ENCODE assay signal across 8 mouse cellular contexts in genomic region chr5:115631505-115632357, GRCm38 (mm10). TPM values are rescaled to one million over a fixed set of nuclear protein-coding genes. Genes with fewer than 3 reads are reported as not detected.
DNase-seq lines count a peak whose midpoint lies in the region; ATAC-seq lines count a peak whose summit lies in the region.

Rab35 (plus strand) TSS chr5:115631908.

- H3K9me3 ChIP-seq in forebrain, embryonic 11.5 days (ENCODE audit: control insufficient read depth, low read length), result no peaks in the 10 kb centered on the region
- no peaks in the 10 kb centered on the region for H3K9me3 ChIP-seq in heart, embryonic 16.5 days (replicated peaks; ENCODE audit: control insufficient read depth, low read length)
- no peaks in the 10 kb centered on the region for H3K9me3 ChIP-seq in liver, embryonic 15.5 days (replicated peaks)
- no peaks in the 10 kb centered on the region for H3K9me3 ChIP-seq in neural tube, embryonic 12.5 days

- H3K36me3 ChIP-seq in forebrain, embryonic 11.5 days (ENCODE audit: control insufficient read depth, insufficient read depth, low read length), result no peaks in the 10 kb centered on the region
- no peaks in the 10 kb centered on the region for H3K36me3 ChIP-seq in heart, embryonic 16.5 days (ENCODE audit: control insufficient read depth, insufficient read depth)
- H3K36me3 ChIP-seq in liver, embryonic 15.5 days (replicated peaks), result peaks cover 17% of the 10 kb centered on the region
- H3K36me3 ChIP-seq in neural tube, embryonic 12.5 days, result peaks cover 3% of the 10 kb centered on the region; the same call in 1 of the 2 replicates

- no peaks in the 10 kb centered on the region; the same call in 1 of the 2 replicates for H3K4me1 ChIP-seq in forebrain, embryonic 11.5 days (replicated peaks; ENCODE audit: control insufficient read depth, insufficient read depth, low read length)
- peaks cover 26% of the 10 kb centered on the region for H3K4me1 ChIP-seq in heart, embryonic 16.5 days (ENCODE audit: control insufficient read depth, insufficient read depth, low read length)
- H3K4me1 ChIP-seq in liver, embryonic 15.5 days (replicated peaks), result peaks cover 82% of the 10 kb centered on the region
- H3K4me1 ChIP-seq in neural tube, embryonic 12.5 days, result peaks cover 34% of the 10 kb centered on the region

- WGBS in forebrain, embryonic 11.5 days, result 1% methylated on average over 73 of the region's 125 CpGs
- under 1% methylated on average over 61 of the region's 125 CpGs for WGBS in heart, embryonic 16.5 days
- under 1% methylated on average over 91 of the region's 125 CpGs for WGBS in liver, embryonic 15.5 days (ENCODE audit: insufficient replicate concordance)
- WGBS in neural tube, embryonic 12.5 days, result under 1% methylated on average over 76 of the region's 125 CpGs

- peak within 1 kb of the TSS; percentile 98 for H3K4me3 ChIP-seq in forebrain, embryonic 11.5 days (ENCODE audit: low read depth, low read length)
- peak within 1 kb of the TSS; percentile 94 for H3K4me3 ChIP-seq in heart, embryonic 16.5 days (ENCODE audit: low read length)
- H3K4me3 ChIP-seq in liver, embryonic 15.5 days (replicated peaks), result peak within 1 kb of the TSS; percentile 92
- peak within 1 kb of the TSS; percentile 87 for H3K4me3 ChIP-seq in neural tube, embryonic 12.5 days

- peak within 1 kb of the TSS; percentile 83 for H3K4me2 ChIP-seq in forebrain, embryonic 11.5 days (ENCODE audit: low read depth, low read length, severe bottlenecking)
- H3K4me2 ChIP-seq in heart, embryonic 16.5 days (ENCODE audit: low read depth, low read length), result peak within 1 kb of the TSS; percentile 86
- H3K4me2 ChIP-seq in liver, embryonic 15.5 days, result peak within 1 kb of the TSS; percentile 80
- H3K4me2 ChIP-seq in neural tube, embryonic 12.5 days (replicated peaks), result peak within 1 kb of the TSS; percentile 83

- DNase-seq in CD8-positive naive resting alpha-beta T cell, adult 2 months (ENCODE audit: low read depth in 2 of 2, low spot score in 2 of 2), result peak; percentile 92 to 94
- peak; percentile 77 for DNase-seq in c-Kit-positive CD71-negative TER-119-negative erythroid progenitor cells, embryonic 14.5 days (ENCODE audit: low read depth)
- peak; percentile 96 for DNase-seq in forebrain, embryonic 11.5 days (ENCODE audit: low spot score)
- peak; percentile 96 for DNase-seq in kidney, postnatal 36 days
- peak; percentile 56 for DNase-seq in telencephalon, adult 2 months (ENCODE audit: low read depth, low spot score)

- H3K27me3 ChIP-seq in forebrain, embryonic 11.5 days (ENCODE audit: control insufficient read depth, insufficient read depth, low read length), result no peaks in the 10 kb centered on the region
- H3K27me3 ChIP-seq in heart, embryonic 16.5 days (ENCODE audit: control insufficient read depth, insufficient read depth, low read length), result no peaks in the 10 kb centered on the region
- H3K27me3 ChIP-seq in liver, embryonic 15.5 days, result no peaks in the 10 kb centered on the region
- no peaks in the 10 kb centered on the region for H3K27me3 ChIP-seq in neural tube, embryonic 12.5 days (replicated peaks)

- peak; percentile 89 for ATAC-seq in forebrain, embryonic 11.5 days (replicated peaks; ENCODE audit: low FRiP score)
- ATAC-seq in heart, embryonic 16.5 days (replicated peaks; ENCODE audit: extremely low read depth, insufficient read depth, low FRiP score), result peak; percentile 94
- ATAC-seq in liver, embryonic 15.5 days (ENCODE audit: insufficient read depth), result peak; percentile 83
- peak; percentile 84 for ATAC-seq in neural tube, embryonic 12.5 days (ENCODE audit: low FRiP score, low read depth)

- H3K27ac ChIP-seq in forebrain, embryonic 11.5 days (ENCODE audit: low read depth, low read length), result peak within 1 kb of the TSS; percentile 78
- H3K27ac ChIP-seq in heart, embryonic 16.5 days (ENCODE audit: low read length), result peak within 1 kb of the TSS; percentile 88
- H3K27ac ChIP-seq in liver, embryonic 15.5 days (replicated peaks), result peak within 1 kb of the TSS; percentile 99
- H3K27ac ChIP-seq in neural tube, embryonic 12.5 days, result peak within 1 kb of the TSS; percentile 85

- H3K9ac ChIP-seq in forebrain, embryonic 11.5 days (ENCODE audit: low read length), result peak within 1 kb of the TSS; percentile 86
- H3K9ac ChIP-seq in heart, embryonic 16.5 days (ENCODE audit: low read length), result peak within 1 kb of the TSS; percentile 94
- H3K9ac ChIP-seq in liver, embryonic 15.5 days, result peak within 1 kb of the TSS; percentile 92
- peak within 1 kb of the TSS; percentile 84 for H3K9ac ChIP-seq in neural tube, embryonic 12.5 days

RNA-seq across cellular contexts. Expression of gene Rab35, which starts in this region (rescaled TPM):
- polyA plus RNA-seq in forebrain, embryonic 11.5 days (2014; fragmentation: Nextera tagmentation; extraction: Ambion mirVana), result 18.1 and 20.3 TPM in 2 replicates
- 11.0 and 17.5 TPM in 2 replicates for polyA plus RNA-seq in heart, embryonic 16.5 days (2015; fragmentation: Nextera tagmentation; extraction: Ambion mirVana)
- 12.0 and 13.1 TPM in 2 replicates for polyA plus RNA-seq in liver, embryonic 15.5 days (2015; fragmentation: Nextera tagmentation; extraction: Ambion mirVana)
- 18.7 and 18.9 TPM in 2 replicates for polyA plus RNA-seq in neural tube, embryonic 12.5 days (2016; fragmentation: Nextera tagmentation; extraction: Ambion mirVana)

Comparison
In these comparisons a context has a peak if more than half of its experiments do, and no peak if none do; other contexts are left out.
1. Peak in every context shown above with its lines: DNase-seq, ATAC-seq, H3K4me3 ChIP-seq and H3K27ac ChIP-seq.